Comparison of ENCODE assay signal across 23 mouse cellular contexts in the genomic region with DNA sequence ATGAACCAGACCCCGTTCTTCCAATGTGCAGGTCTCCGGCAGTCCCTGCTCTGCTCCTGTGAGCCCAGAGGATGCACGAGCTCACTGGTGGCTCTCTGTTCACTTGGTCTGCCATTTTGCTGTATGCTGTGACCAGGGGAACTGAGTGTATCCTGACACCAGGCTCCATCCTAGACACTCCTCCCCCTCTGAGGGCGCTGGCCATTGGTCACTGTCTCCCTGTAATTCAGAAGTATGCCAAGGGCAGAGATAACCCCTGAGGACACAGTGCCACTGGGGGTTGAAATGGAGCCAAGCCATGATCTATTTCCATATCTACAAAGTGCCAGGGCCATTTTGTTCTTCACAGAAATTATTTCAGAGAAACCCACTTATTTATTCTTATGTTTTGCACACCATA.
A peak's percentile ranks its signal among the peaks of the same experiment; 100 is the strongest.
DNase-seq lines count a peak whose midpoint lies in the region; ATAC-seq and TF ChIP-seq lines count a peak whose summit lies in the region.
"Had no signal": no experiment of that assay in that cellular context is flagged by ENCODE, and none has a peak within 500 bp of the region (broad histone marks: within the 10 kb centered on the region; RNA-seq: fewer than 3 reads in every experiment).

No protein-coding gene starts in this region.

- H3K4me3 ChIP-seq in embryonic facial prominence, embryonic 13.5 days = no peak overlapping the region
- no peak overlapping the region for H3K4me3 ChIP-seq in lung, adult 2 months (replicated peaks; ENCODE audit: extremely low read depth, low read depth, low read length)
- H3K4me3 ChIP-seq: embryonic facial prominence, embryonic 15.5 days; liver, embryonic 15.5 days; midbrain, embryonic 13.5 days had no signal

- no peak for TF ChIP-seq CTCF in lung, adult 2 months (IDR thresholded peaks at IDR 0.05; ENCODE audit: insufficient read depth, low read length)

- peak; percentile 13 to 15 for DNase-seq in heart, adult 9 months (ENCODE audit: low spot score in 2 of 2)
- no peak for DNase-seq in heart, postnatal 4 days
- DNase-seq in adrenal gland, adult (ENCODE audit: inconsistent age in 2 of 2, low spot score in 1 of 2) = peak; percentile 88
- DNase-seq in adrenal gland, adult 8-10 months = peak; percentile 72
- DNase-seq in urinary bladder, adult 2 months (ENCODE audit: low spot score) = no peak
- DNase-seq in lung, adult 2 months = no peak
- DNase-seq: cerebellum, adult 18-20 months; cerebellum, postnatal 14 days; forebrain, postnatal 0 days; gastrocnemius, postnatal 14 days; heart, adult 11 months; kidney, adult 9 months; layer of hippocampus, adult 9-11 months; liver; right cerebral cortex, postnatal 14 days; thymus, adult 2 months had no signal

- H3K9me3 ChIP-seq in embryonic facial prominence, embryonic 13.5 days = no peaks in the 10 kb centered on the region; the same call in 1 of the 2 replicates
- H3K9me3 ChIP-seq: embryonic facial prominence, embryonic 15.5 days; liver, embryonic 15.5 days; midbrain, embryonic 13.5 days had no signal

- 55% methylated on average over 4 of the region's 4 CpGs for WGBS in embryonic facial prominence, embryonic 13.5 days
- WGBS in lung, adult 2 months = 68% methylated on average over 4 of the region's 4 CpGs

- no peak overlapping the region for H3K27ac ChIP-seq in embryonic facial prominence, embryonic 13.5 days
- H3K27ac ChIP-seq: embryonic facial prominence, embryonic 15.5 days; hindbrain, postnatal 0 days; liver, embryonic 15.5 days; midbrain, embryonic 13.5 days; stomach, postnatal 0 days had no signal

- peaks cover 24% of the 10 kb centered on the region for H3K4me1 ChIP-seq in embryonic facial prominence, embryonic 13.5 days
- no peaks in the 10 kb centered on the region for H3K4me1 ChIP-seq in lung, adult 2 months (ENCODE audit: control insufficient read depth, insufficient read depth, low read length)
- H3K4me1 ChIP-seq: liver, embryonic 15.5 days had no signal

- H3K9ac ChIP-seq in embryonic facial prominence, embryonic 13.5 days = no peak overlapping the region
- H3K9ac ChIP-seq: embryonic facial prominence, embryonic 15.5 days; forebrain, postnatal 0 days; liver, embryonic 15.5 days; midbrain, embryonic 13.5 days had no signal

- ATAC-seq in embryonic facial prominence, embryonic 13.5 days (ENCODE audit: insufficient number of reproducible peaks, insufficient read depth, low FRiP score, low TSS enrichment, low read depth) = no peak
- ATAC-seq: forebrain, postnatal 0 days; hindbrain, postnatal 0 days; intestine, embryonic 16.5 days; midbrain, embryonic 13.5 days had no signal

- H3K36me3 ChIP-seq in embryonic facial prominence, embryonic 13.5 days = no peaks in the 10 kb centered on the region
- H3K36me3 ChIP-seq: embryonic facial prominence, embryonic 15.5 days; liver, embryonic 15.5 days; midbrain, embryonic 13.5 days had no signal

- H3K27me3 ChIP-seq in embryonic facial prominence, embryonic 13.5 days = peaks cover 35% of the 10 kb centered on the region

- H3K4me2 ChIP-seq in embryonic facial prominence, embryonic 13.5 days = 0 out of 2 replicates have a peak overlapping the region, but pooled peaks have one; percentile 41
- H3K4me2 ChIP-seq: liver, embryonic 15.5 days; midbrain, embryonic 13.5 days had no signal

- no peak for TF ChIP-seq POLR2A in lung, adult 2 months (IDR thresholded peaks at IDR 0.05; ENCODE audit: borderline replicate concordance, extremely low read depth, low read depth, low read length)

Comparison
In these comparisons a context has a peak if more than half of its experiments do, and no peak if none do; other contexts are left out.
1. DNase-seq: peak in heart, adult 9 months (2 of 2), adrenal gland, adult (2 of 2) and adrenal gland, adult 8-10 months (single experiment); none in heart, postnatal 4 days (single experiment), urinary bladder, adult 2 months (single experiment) and lung, adult 2 months (single experiment).